Mouse (Mus musculus) neutrophil, adult 83 days (primary cell): Measurements from ENCODE around the gene 1700018F24Rik. TPM values are rescaled to one million over a fixed set of nuclear protein-coding genes. Genes with fewer than 3 reads are reported as not detected.

Source experiments
- total RNA-seq, 2 experiments: library from RNA; stranded (reverse); gene quantifications; one replicate each; pipeline ENCODE4 v1.2.4; 2023

The 1700018F24Rik gene
- total RNA-seq: not detected

GRCm38 (mm10) chr5:145042690-145043089 lies at the start of gene 1700018F24Rik:
Gene 1700018F24Rik (plus strand): TSS chr5:145042990.

GRCm38 (mm10) chr5:145032391-145032790 lies 10.4 kb upstream of the 1700018F24Rik start, which contains the start of gene Gm4871:
Gene Gm4871 (minus strand): TSS chr5:145032754.

GRCm38 (mm10) chr5:145083632-145084451 lies 41.1 kb downstream of the 1700018F24Rik start, which contains the start of the genes Arpc1a and Kpna7:
Gene Arpc1a (plus strand): TSS chr5:145083830.
Gene Kpna7 (minus strand): TSS chr5:145084030.

Other genes with a start within 250 kb of the 1700018F24Rik start
- 10 to 100 TPM; 12.4 to 13.2 TPM for gene Smurf1, start 77.1 kb upstream of the 1700018F24Rik start, total RNA-seq
- not detected for gene Gm4871, start 10.2 kb upstream of the 1700018F24Rik start, total RNA-seq
- 10 to 100 TPM; 79.1 to 86.9 TPM for gene Arpc1a, start 40.8 kb downstream of the 1700018F24Rik start, total RNA-seq
- not detected for gene Kpna7, start 41.0 kb downstream of the 1700018F24Rik start, total RNA-seq
- 1,000 to 10,000 TPM in 1 of 2 experiments, 100 to 1,000 TPM in 1; 966 to 1,061 TPM for gene Arpc1b, start 71.2 kb downstream of the 1700018F24Rik start, total RNA-seq
- gene Pdap1, start 97.2 kb downstream of the 1700018F24Rik start, total RNA-seq: 10 to 100 TPM; 34.0 to 39.6 TPM
- gene Bud31, start 97.4 kb downstream of the 1700018F24Rik start, total RNA-seq: 100 to 1,000 TPM; 123 to 126 TPM
- gene Ptcd1, start 124.1 kb downstream of the 1700018F24Rik start, total RNA-seq: 10 to 100 TPM; 13.8 to 15.7 TPM
- 10 to 100 TPM; 29.3 to 29.5 TPM for gene Cpsf4, start 124.2 kb downstream of the 1700018F24Rik start, total RNA-seq
- gene Atp5j2, start 149.1 kb downstream of the 1700018F24Rik start, total RNA-seq: 100 to 1,000 TPM; 112 TPM
- 10 to 100 TPM; 12.5 to 14.7 TPM for gene Zkscan14, start 158.9 kb downstream of the 1700018F24Rik start, total RNA-seq
- gene Zkscan5, start 161.6 kb downstream of the 1700018F24Rik start, total RNA-seq: 1 to 10 TPM; 4.0 to 4.1 TPM
- 10 to 100 TPM; 46.1 to 56.4 TPM for gene Zfp655, start 188.7 kb downstream of the 1700018F24Rik start, total RNA-seq
- gene Zscan25, start 237.5 kb downstream of the 1700018F24Rik start, total RNA-seq: 1 to 10 TPM; 7.8 to 8.1 TPM